Mouse (Mus musculus) hematopoietic stem cell, adult 5-6 weeks (primary cell): ENCODE measurements around the gene Mcmbp. TPM values are rescaled to one million over a fixed set of nuclear protein-coding genes. Genes with fewer than 3 reads are reported as not detected.

Source experiments
- ATAC-seq, 2 experiments: fragments of 125-278 bp in 1 of 2; replicated peaks in 1 of 2; 2 replicates each; pipeline ENCODE4 v1.8.0; 2016 to 2017; ENCODE audit warnings: inconsistent platforms in 2 of 2, mild to moderate bottlenecking in 2 of 2, moderate number of reproducible peaks in 2 of 2, low read depth in 1 of 2, moderate TSS enrichment in 1 of 2; ENCODE audit not compliant: low FRiP score in 2 of 2, poor library complexity in 2 of 2, severe bottlenecking in 2 of 2, insufficient read depth in 1 of 2, low TSS enrichment in 1 of 2
- total RNA-seq: library from RNA; stranded (forward); fragments of 172-1452, 232-1000 nt; gene quantifications from 2 replicates; pipeline ENCODE4 v1.2.3, GENCODE M21; 2017

Mcmbp gene
- total RNA-seq, 1 experiment from 2014 or later, result 51.7 TPM

- no peak for ATAC-seq
Observed at GRCm38 (mm10) chr7:128664861-128665377, 75.4 kb downstream of the Mcmbp start.

- no peak for ATAC-seq
Observed at GRCm38 (mm10) chr7:128663906-128664305, 76.4 kb downstream of the Mcmbp start.

GRCm38 (mm10) chr7:128656970-128657369, 83.3 kb downstream of the Mcmbp start:
- ATAC-seq, result no peak

Other genes starting within 250 kb of the Mcmbp start
- gene Bag3, start 216.9 kb downstream of the Mcmbp start, total RNA-seq, result 6.2 and 6.9 TPM in 2 replicates
- gene Inpp5f, start 129.2 kb downstream of the Mcmbp start, total RNA-seq, result 15.2 and 23.2 TPM in 2 replicates
- gene Sec23ip, start 4.4 kb upstream of the Mcmbp start, total RNA-seq, result 29.7 and 38.0 TPM in 2 replicates